Mouse (Mus musculus) left cerebral cortex, postnatal 10 days (tissue): ENCODE measurements at regions not wholly inside any gene's neighbourhood (a gene's known extent, or its start where the extent isn't known, plus 50 kb on each side); places are given as distances from the start of the nearest gene placed in this dataset.
A peak's percentile ranks its signal among the peaks of the same experiment; 100 is the strongest.

Experiments used
- DNase-seq, 2 experiments: peaks; one replicate each; pipeline ENCODE4 v3.0.0; 2021 to 2022; ENCODE audit warnings: low spot score in 2 of 2, mixed read lengths in 1 of 2; ENCODE audit errors: extremely low spot score in 1 of 2
- intact Hi-C: fragments of 180-260 bp; cut with DNase I; formaldehyde crosslinking; loops from one replicate; pipeline ENCODE4 v1.15.1; 2025

GRCm38 (mm10) chr2:56997500-56997899, 126.3 kb downstream of the Nr4a2 start:
- DNase-seq: peak; percentile 2 to 14
- intact Hi-C loops: no loop called here

DNA sequence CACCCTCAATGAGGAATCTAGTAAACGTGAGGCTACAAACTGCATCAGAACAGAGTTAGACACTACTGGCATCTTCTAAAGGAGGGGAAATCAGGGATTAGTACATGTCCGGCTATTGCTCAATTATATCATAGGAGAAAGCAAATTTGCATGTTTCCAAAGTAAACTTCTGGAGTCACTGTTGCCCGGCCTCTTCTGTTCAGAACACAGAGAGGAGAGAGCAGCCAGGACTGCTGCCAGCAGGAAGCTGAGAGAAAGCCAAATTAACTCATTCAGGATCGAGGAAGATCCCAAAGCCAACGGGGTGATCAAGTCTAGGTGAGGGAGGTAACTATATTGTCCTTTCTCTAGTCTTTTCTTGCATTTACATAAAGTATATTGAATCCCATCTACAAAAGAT, 131.0 kb downstream of the Nr4a2 start:
- DNase-seq: no peak

GRCm38 (mm10) chr2:56991821-56992220, 132.0 kb downstream of the Nr4a2 start:
- DNase-seq: no peak
- intact Hi-C loops: no loop called here

More for the DNA sequence above, 131.0 kb downstream of the Nr4a2 start:
- intact Hi-C loops: no loop called here

- intact Hi-C loops: no loop called here
- no peak for DNase-seq
These were observed 133.0 kb downstream of the Nr4a2 start for GRCm38 (mm10) chr2:56990768-56991167.

- no peak for DNase-seq
- intact Hi-C loops: no loop called here
These were observed 140.6 kb downstream of the Nr4a2 start for GRCm38 (mm10) chr2:56983167-56983566.

DNA sequence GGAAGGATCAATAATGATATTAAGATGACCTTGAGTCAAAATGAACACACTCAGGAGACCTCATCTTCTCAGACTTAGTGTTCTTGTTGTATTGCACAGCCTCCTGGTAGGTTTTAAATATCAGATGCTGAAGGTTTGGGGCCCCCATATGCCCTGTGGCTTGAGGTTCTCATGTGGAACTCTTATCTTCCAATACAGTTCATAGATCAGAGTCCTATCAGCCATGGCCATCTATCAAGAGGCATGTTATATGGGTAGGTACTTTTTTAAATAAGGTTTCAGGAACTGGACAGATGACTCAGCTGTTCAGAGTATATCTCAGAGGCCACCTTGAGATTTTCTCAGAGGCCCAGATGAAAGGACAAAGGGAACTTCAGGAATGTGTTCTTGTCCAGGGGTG, 143.2 kb downstream of the Nr4a2 start:
- DNase-seq: no peak
- intact Hi-C loops: no loop called here

DNA sequence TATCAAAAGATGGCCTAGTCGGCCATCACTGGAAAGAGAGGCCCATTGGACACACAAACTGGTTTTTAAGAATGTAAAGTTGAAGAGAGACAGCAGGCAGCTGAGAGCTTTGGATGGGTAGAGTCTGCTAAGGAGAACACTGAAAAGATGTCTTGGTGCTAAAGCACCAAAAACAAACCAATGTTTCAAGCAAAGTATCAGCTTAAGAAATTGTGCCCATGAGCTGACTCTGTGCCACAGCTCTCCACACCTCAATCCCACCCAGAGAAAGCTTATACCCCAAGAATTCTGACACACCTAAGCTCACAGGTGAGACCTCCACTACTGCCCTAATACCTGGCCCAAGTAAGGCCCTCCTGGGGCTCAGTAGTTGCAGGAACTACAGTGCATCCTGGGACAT, 148.1 kb downstream of the Nr4a2 start:
- no peak for DNase-seq
- intact Hi-C loops: no loop called here

- no peak for DNase-seq
These were observed 159.7 kb downstream of the Nr4a2 start for GRCm38 (mm10) chr2:56963937-56964695.

GRCm38 (mm10) chr2:56959695-56960094, 164.1 kb downstream of the Nr4a2 start:
- intact Hi-C loops: no loop called here
- DNase-seq: no peak

More at GRCm38 (mm10) chr2:56963937-56964695, 159.7 kb downstream of the Nr4a2 start:
- intact Hi-C loops: no loop called here

GRCm38 (mm10) chr2:56953337-56953736, 170.5 kb downstream of the Nr4a2 start:
- no peak for DNase-seq
- intact Hi-C loops: no loop called here

DNA sequence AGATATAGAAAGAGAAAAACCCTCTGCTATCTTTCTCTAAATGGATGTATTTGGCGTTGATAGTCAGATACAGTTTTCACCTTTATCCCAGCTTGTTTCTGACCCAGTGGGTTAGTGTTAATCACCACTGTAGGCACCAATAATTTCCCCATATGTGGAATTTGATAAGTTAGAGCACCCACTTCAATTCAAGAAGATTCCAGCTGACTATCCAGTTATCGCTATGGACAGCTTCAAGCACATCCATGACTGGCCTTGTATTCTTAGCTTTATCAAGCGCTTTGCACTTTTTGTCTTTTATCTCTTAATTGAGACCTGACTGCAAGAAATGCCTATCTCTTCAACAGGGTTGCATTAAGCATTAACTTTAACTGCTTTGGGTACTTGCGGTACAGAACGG, 211.3 kb downstream of the Nr4a2 start:
- intact Hi-C loops: no loop called here
- no peak for DNase-seq

GRCm38 (mm10) chr2:56909096-56909865, 214.5 kb downstream of the Nr4a2 start:
- intact Hi-C loops: no loop called here

GRCm38 (mm10) chr2:56885181-56885580, 238.6 kb downstream of the Nr4a2 start:
- intact Hi-C loops: no loop called here
- DNase-seq: no peak

More at GRCm38 (mm10) chr2:56909096-56909865, 214.5 kb downstream of the Nr4a2 start:
- DNase-seq: no peak

- intact Hi-C loops: no loop called here
- no peak for DNase-seq
These were observed 263.0 kb downstream of the Nr4a2 start for GRCm38 (mm10) chr2:56860776-56861175.

DNA sequence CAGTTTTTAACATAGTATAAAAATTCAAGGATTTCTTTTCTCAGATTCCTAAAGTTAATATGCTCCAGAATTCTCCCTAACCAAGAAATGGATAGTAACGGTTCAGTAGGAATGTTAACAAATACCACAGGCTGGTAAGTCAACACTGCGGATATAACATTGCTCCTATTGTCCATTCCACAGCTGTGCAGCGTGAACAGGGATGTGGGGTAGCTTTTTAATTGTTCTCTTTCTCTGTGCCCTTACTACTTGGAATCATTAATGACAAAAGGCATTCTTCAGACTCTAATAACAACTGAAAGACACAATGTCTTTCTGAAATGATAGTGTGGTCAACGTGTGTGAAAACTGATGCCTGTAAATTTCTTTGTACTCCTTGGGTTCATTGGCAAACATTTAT, 303.3 kb downstream of the Nr4a2 start:
- intact Hi-C loops: no loop called here
- DNase-seq: no peak

GRCm38 (mm10) chr2:56784808-56785207, 339.0 kb downstream of the Nr4a2 start:
- no peak for DNase-seq
- intact Hi-C loops: no loop called here
